Mouse (Mus musculus): ENCODE data around the gene Chid1. TPM values are rescaled to one million over a fixed set of nuclear protein-coding genes. Genes with fewer than 3 reads are reported as not detected.

The Chid1 gene
- polyA plus RNA-seq, 1 experiment from 2014 or later = 22.9 TPM

- Histone ChIP-seq H3K27ac (ENCODE audit: low read depth, low read length) (no peak overlapping the region), H3K36me3 (ENCODE audit: control insufficient read depth, insufficient read depth, low read length) (no peaks in the 10 kb centered on the region), H3K4me2 (ENCODE audit: low read depth, low read length, severe bottlenecking) (no peak overlapping the region), H3K4me3 (ENCODE audit: low read depth, low read length) (no peak overlapping the region), H3K9ac (ENCODE audit: low read length) (no peak overlapping the region), H3K9me3 (ENCODE audit: control insufficient read depth, low read length) (no peaks in the 10 kb centered on the region), H3K4me1 (replicated peaks; ENCODE audit: control insufficient read depth, insufficient read depth, low read length) (peaks cover 6% of the 10 kb centered on the region; the same call in 1 of the 2 replicates), H3K27me3 (ENCODE audit: control insufficient read depth, insufficient read depth, low read length) (peaks cover 4% of the 10 kb centered on the region; the same call in 1 of the 2 replicates)
- WGBS = 90% methylated on average over 7 of the region's 7 CpGs
- DNase-seq (ENCODE audit: low spot score) (no peak), ATAC-seq (replicated peaks; ENCODE audit: low FRiP score) (no peak)
Measured at GRCm38 (mm10) chr7:141487141-141487540, 52.5 kb downstream of the Chid1 start.

GRCm38 (mm10) chr7:141486239-141486638 lies 53.4 kb downstream of the Chid1 start:
- ATAC-seq (replicated peaks; ENCODE audit: low FRiP score) = no peak
- H3K27me3 ChIP-seq (ENCODE audit: control insufficient read depth, insufficient read depth, low read length) = peaks cover 4% of the 10 kb centered on the region; the same call in 1 of the 2 replicates
- no peak for DNase-seq (ENCODE audit: low spot score)
- no peak overlapping the region for H3K27ac ChIP-seq (ENCODE audit: low read depth, low read length)
- H3K9ac ChIP-seq (ENCODE audit: low read length) = no peak overlapping the region
- no peaks in the 10 kb centered on the region for H3K9me3 ChIP-seq (ENCODE audit: control insufficient read depth, low read length)
- peaks cover 6% of the 10 kb centered on the region; the same call in 1 of the 2 replicates for H3K4me1 ChIP-seq (replicated peaks; ENCODE audit: control insufficient read depth, insufficient read depth, low read length)
- no peaks in the 10 kb centered on the region for H3K36me3 ChIP-seq (ENCODE audit: control insufficient read depth, insufficient read depth, low read length)
- 96% methylated on average over 1 of the region's 1 CpGs for WGBS
- no peak overlapping the region for H3K4me2 ChIP-seq (ENCODE audit: low read depth, low read length, severe bottlenecking)
- H3K4me3 ChIP-seq (ENCODE audit: low read depth, low read length) = no peak overlapping the region

- Histone ChIP-seq H3K27me3 (ENCODE audit: control insufficient read depth, insufficient read depth, low read length) (peaks cover 4% of the 10 kb centered on the region; the same call in 1 of the 2 replicates), H3K27ac (ENCODE audit: low read depth, low read length) (no peak overlapping the region), H3K4me1 (replicated peaks; ENCODE audit: control insufficient read depth, insufficient read depth, low read length) (peaks cover 6% of the 10 kb centered on the region; the same call in 1 of the 2 replicates), H3K36me3 (ENCODE audit: control insufficient read depth, insufficient read depth, low read length) (no peaks in the 10 kb centered on the region), H3K9ac (ENCODE audit: low read length) (no peak overlapping the region), H3K4me2 (ENCODE audit: low read depth, low read length, severe bottlenecking) (no peak overlapping the region), H3K4me3 (ENCODE audit: low read depth, low read length) (no peak overlapping the region), H3K9me3 (ENCODE audit: control insufficient read depth, low read length) (no peaks in the 10 kb centered on the region)
- ATAC-seq (replicated peaks; ENCODE audit: low FRiP score) = no peak
- DNase-seq (ENCODE audit: low spot score) = no peak
- 91% methylated on average over 2 of the region's 2 CpGs for WGBS
Measured at GRCm38 (mm10) chr7:141485606-141486005, 54.1 kb downstream of the Chid1 start.

- no peak overlapping the region for H3K4me3 ChIP-seq (ENCODE audit: low read depth, low read length)
- no peak for ATAC-seq (replicated peaks; ENCODE audit: low FRiP score)
- no peak for DNase-seq (ENCODE audit: low spot score)
- peaks cover 4% of the 10 kb centered on the region for H3K27me3 ChIP-seq (ENCODE audit: control insufficient read depth, insufficient read depth, low read length)
- 83% methylated on average over 2 of the region's 2 CpGs for WGBS
- H3K4me2 ChIP-seq (ENCODE audit: low read depth, low read length, severe bottlenecking) = no peak overlapping the region
- H3K4me1 ChIP-seq (replicated peaks; ENCODE audit: control insufficient read depth, insufficient read depth, low read length) = peaks cover 6% of the 10 kb centered on the region; the same call in 1 of the 2 replicates
- no peaks in the 10 kb centered on the region for H3K9me3 ChIP-seq (ENCODE audit: control insufficient read depth, low read length)
- H3K36me3 ChIP-seq (ENCODE audit: control insufficient read depth, insufficient read depth, low read length) = no peaks in the 10 kb centered on the region
- H3K27ac ChIP-seq (ENCODE audit: low read depth, low read length) = no peak overlapping the region
- no peak overlapping the region for H3K9ac ChIP-seq (ENCODE audit: low read length)
Measured at GRCm38 (mm10) chr7:141485186-141485585, 54.5 kb downstream of the Chid1 start.

- 83% methylated on average over 5 of the region's 5 CpGs for WGBS
- H3K9ac ChIP-seq (ENCODE audit: low read length) = no peak overlapping the region
- H3K9me3 ChIP-seq (ENCODE audit: control insufficient read depth, low read length) = no peaks in the 10 kb centered on the region
- peaks cover 6% of the 10 kb centered on the region; the same call in 1 of the 2 replicates for H3K4me1 ChIP-seq (replicated peaks; ENCODE audit: control insufficient read depth, insufficient read depth, low read length)
- DNase-seq (ENCODE audit: low spot score) (no peak), ATAC-seq (replicated peaks; ENCODE audit: low FRiP score) (no peak)
- H3K27ac ChIP-seq (ENCODE audit: low read depth, low read length) = no peak overlapping the region
- no peak overlapping the region for H3K4me2 ChIP-seq (ENCODE audit: low read depth, low read length, severe bottlenecking)
- no peaks in the 10 kb centered on the region for H3K36me3 ChIP-seq (ENCODE audit: control insufficient read depth, insufficient read depth, low read length)
- peaks cover 4% of the 10 kb centered on the region for H3K27me3 ChIP-seq (ENCODE audit: control insufficient read depth, insufficient read depth, low read length)
- H3K4me3 ChIP-seq (ENCODE audit: low read depth, low read length) = no peak overlapping the region
Measured at GRCm38 (mm10) chr7:141484186-141485120, 55.2 kb downstream of the Chid1 start.

GRCm38 (mm10) chr7:141483114-141483653 lies 56.5 kb downstream of the Chid1 start:
- ATAC-seq (replicated peaks; ENCODE audit: low FRiP score) (no peak), DNase-seq (ENCODE audit: low spot score) (no peak)
- Histone ChIP-seq H3K9ac (ENCODE audit: low read length) (no peak overlapping the region), H3K4me2 (ENCODE audit: low read depth, low read length, severe bottlenecking) (peak overlapping the region; percentile 95; the same call in 1 of the 2 replicates), H3K27ac (ENCODE audit: low read depth, low read length) (no peak overlapping the region), H3K9me3 (ENCODE audit: control insufficient read depth, low read length) (no peaks in the 10 kb centered on the region), H3K4me1 (replicated peaks; ENCODE audit: control insufficient read depth, insufficient read depth, low read length) (peaks cover 6% of the 10 kb centered on the region; the same call in 1 of the 2 replicates), H3K27me3 (ENCODE audit: control insufficient read depth, insufficient read depth, low read length) (peaks cover 4% of the 10 kb centered on the region), H3K36me3 (ENCODE audit: control insufficient read depth, insufficient read depth, low read length) (no peaks in the 10 kb centered on the region), H3K4me3 (ENCODE audit: low read depth, low read length) (no peak overlapping the region)
- 78% methylated on average over 6 of the region's 6 CpGs for WGBS

- peak; percentile 24; the same call in 1 of the 2 replicates for ATAC-seq (replicated peaks; ENCODE audit: low FRiP score)
- peaks cover 6% of the 10 kb centered on the region; the same call in 1 of the 2 replicates for H3K4me1 ChIP-seq (replicated peaks; ENCODE audit: control insufficient read depth, insufficient read depth, low read length)
- WGBS = 5% methylated on average over 11 of the region's 11 CpGs
Measured at GRCm38 (mm10) chr7:141482531-141483024, 57.1 kb downstream of the Chid1 start.

GRCm38 (mm10) chr7:141481498-141482401 lies 57.9 kb downstream of the Chid1 start:
- H3K27ac ChIP-seq (ENCODE audit: low read depth, low read length) = no peak overlapping the region
- peaks cover 6% of the 10 kb centered on the region; the same call in 1 of the 2 replicates for H3K4me1 ChIP-seq (replicated peaks; ENCODE audit: control insufficient read depth, insufficient read depth, low read length)
- no peaks in the 10 kb centered on the region for H3K36me3 ChIP-seq (ENCODE audit: control insufficient read depth, insufficient read depth, low read length)
- DNase-seq (ENCODE audit: low spot score) = peak; percentile 86
- H3K4me2 ChIP-seq (ENCODE audit: low read depth, low read length, severe bottlenecking) = peak overlapping the region; percentile 95
- H3K27me3 ChIP-seq (ENCODE audit: control insufficient read depth, insufficient read depth, low read length) = peaks cover 6% of the 10 kb centered on the region
- H3K9ac ChIP-seq (ENCODE audit: low read length) = peak overlapping the region; percentile 65
- ATAC-seq (replicated peaks; ENCODE audit: low FRiP score) = peak; percentile 79
- H3K9me3 ChIP-seq (ENCODE audit: control insufficient read depth, low read length) = no peaks in the 10 kb centered on the region
- H3K4me3 ChIP-seq (ENCODE audit: low read depth, low read length) = peak overlapping the region; percentile 61
- WGBS = under 1% methylated on average over 79 of the region's 81 CpGs

More at GRCm38 (mm10) chr7:141482531-141483024, 57.1 kb downstream of the Chid1 start:
- no peak overlapping the region for H3K27ac ChIP-seq (ENCODE audit: low read depth, low read length)
- H3K9me3 ChIP-seq (ENCODE audit: control insufficient read depth, low read length) = no peaks in the 10 kb centered on the region
- H3K4me3 ChIP-seq (ENCODE audit: low read depth, low read length) = peak overlapping the region; percentile 61
- peak; percentile 61 for DNase-seq (ENCODE audit: low spot score)
- H3K36me3 ChIP-seq (ENCODE audit: control insufficient read depth, insufficient read depth, low read length) = no peaks in the 10 kb centered on the region
- H3K9ac ChIP-seq (ENCODE audit: low read length) = peak overlapping the region; percentile 65
- H3K4me2 ChIP-seq (ENCODE audit: low read depth, low read length, severe bottlenecking) = peak overlapping the region; percentile 95
- H3K27me3 ChIP-seq (ENCODE audit: control insufficient read depth, insufficient read depth, low read length) = peaks cover 4% of the 10 kb centered on the region

All from forebrain, embryonic 11.5 days (tissue).